Mouse (Mus musculus) heart, adult 18-20 months (tissue): ENCODE results near the gene Mrpl38. TPM values are rescaled to one million over a fixed set of nuclear protein-coding genes. Genes with fewer than 3 reads are reported as not detected.
"Not testable (repeated sequence)": the region's sequence is repeated elsewhere in the genome, so short reads cannot be mapped to it uniquely, and the experiment has no call there.

Source experiments
- DNase-seq, 2 experiments: peaks; one replicate each; pipeline ENCODE4 v3.0.0; 2021 to 2022; ENCODE audit warnings: mixed read lengths in 1 of 2
- total RNA-seq, 2 experiments: library from RNA; stranded (reverse); gene quantifications; 2 replicates each; pipeline ENCODE4 v1.2.3; 2021

Mrpl38 gene
- total RNA-seq, 2 experiments from 2014 or later: 56.8 to 66.1 TPM

- DNase-seq: no peak
These were observed 7.0 kb upstream of the Mrpl38 start for GRCm38 (mm10) chr11:116145481-116146293.

GRCm38 (mm10) chr11:116143468-116143867 lies 4.8 kb upstream of the Mrpl38 start:
- DNase-seq: no peak

- no peak for DNase-seq
These were observed 3.7 kb upstream of the Mrpl38 start for GRCm38 (mm10) chr11:116142211-116142991.

DNA sequence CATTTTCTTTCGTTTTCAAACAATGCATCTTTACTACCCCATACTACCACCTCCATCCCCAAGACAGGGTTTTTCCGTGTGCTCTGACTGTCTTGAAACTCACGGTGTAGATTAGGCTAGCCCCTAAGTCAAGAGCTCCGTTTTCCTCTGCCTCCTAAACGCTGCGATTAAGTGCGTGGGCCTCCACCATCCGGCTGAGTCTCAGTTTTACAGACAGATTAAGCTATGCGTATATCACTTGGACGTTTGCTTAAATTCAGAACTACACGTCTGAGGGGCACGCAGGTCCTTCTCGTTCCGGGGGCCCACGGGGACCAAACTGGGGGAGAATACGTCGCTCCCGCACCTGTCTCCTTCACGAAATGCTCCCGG lies 586 bp downstream of the Mrpl38 start:
- no peak for DNase-seq

- DNase-seq: no peak
These were observed 4.5 kb downstream of the Mrpl38 start for GRCm38 (mm10) chr11:116134171-116134570.

DNA sequence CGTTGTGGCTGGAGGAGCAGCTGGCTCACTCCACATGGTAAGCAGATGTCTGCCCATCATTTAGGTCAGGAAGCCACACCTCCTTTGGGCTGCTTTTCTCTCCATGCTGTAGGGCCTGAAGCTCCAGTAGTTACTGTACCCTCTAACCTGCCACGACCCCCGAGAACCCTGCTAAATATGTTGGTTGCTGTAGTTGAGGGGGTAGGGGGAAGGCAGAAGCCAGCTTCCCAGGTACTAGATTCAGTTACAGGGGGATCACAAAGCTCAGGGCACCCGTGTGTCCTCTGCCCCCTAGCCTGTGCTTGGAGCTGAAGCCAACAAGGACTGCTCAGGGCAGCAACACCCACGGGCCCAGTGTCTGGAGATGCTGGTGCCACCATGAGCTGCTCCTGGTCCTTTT lies 5.2 kb downstream of the Mrpl38 start:
- no peak for DNase-seq

GRCm38 (mm10) chr11:116132366-116133333 lies 6.0 kb downstream of the Mrpl38 start:
- peak; percentile 37 to 52 for DNase-seq

GRCm38 (mm10) chr11:116131349-116132170 lies 7.1 kb downstream of the Mrpl38 start:
- DNase-seq: peak in 1 of 2 experiments; percentile 24

DNA sequence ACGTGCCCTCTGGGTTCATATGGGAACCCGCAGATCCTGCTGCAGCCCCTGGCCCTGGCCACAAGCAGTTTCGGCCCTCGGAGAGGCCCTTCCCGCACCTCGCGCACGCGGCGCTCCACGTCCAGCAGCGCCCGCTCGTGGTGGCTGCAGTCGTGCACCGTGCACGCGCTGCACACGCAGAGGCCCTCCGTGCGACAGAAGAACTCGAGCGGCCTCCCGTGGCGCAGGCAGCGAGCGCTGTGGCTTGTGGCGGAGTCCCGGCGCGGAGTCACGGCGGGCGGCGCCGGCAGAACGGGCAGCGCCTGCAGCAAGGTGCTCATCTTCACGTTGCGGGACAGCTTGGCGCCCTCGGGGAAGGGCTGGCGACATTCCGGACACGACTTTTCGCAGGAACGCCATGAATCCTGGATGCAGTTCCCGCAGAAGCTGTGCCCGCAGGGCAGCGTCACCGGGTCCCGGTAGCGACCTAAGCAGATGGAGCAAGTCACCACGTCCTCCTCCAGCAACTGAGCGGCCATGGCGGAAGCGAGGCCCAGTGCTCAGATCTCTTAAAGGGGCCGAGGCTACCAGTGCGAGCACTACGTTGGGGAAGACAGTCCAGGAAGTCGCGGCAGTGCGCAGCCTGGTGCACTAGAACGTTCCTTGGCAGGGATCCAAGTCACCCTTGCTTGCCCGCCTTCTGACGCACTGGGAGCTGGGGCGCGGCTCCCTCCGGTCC lies 8.0 kb downstream of the Mrpl38 start, which contains the start of gene Trim65:
Gene Trim65, minus strand, starts transcription at position 641 of the 718 bp plus-strand sequence.
- DNase-seq: peak; percentile 93 to 95

DNA sequence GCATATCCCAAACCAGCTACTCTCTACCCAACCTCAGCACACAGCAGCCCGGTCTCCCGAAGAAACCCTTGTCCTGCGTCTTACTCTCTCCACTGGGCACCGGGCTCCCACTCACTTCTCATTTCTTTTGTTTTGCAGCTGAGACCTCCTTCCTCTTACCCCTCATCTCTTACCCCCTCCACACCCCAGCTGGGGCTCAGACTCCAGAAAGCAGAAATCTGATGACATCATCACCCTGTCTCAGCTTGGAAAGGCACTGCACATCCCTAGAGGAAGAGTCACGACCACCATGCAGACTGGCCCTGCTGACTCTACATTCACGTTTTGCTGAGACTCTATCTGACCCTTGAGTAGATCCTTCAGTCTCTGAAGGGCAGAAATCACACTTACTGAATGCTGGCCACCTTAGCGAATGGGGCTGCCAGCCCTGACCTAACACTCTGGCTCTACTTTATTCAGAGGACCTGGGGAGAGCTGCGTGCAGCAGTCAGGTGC lies 8.6 kb downstream of the Mrpl38 start:
- DNase-seq: peak in 1 of 2 experiments; percentile 48

DNA sequence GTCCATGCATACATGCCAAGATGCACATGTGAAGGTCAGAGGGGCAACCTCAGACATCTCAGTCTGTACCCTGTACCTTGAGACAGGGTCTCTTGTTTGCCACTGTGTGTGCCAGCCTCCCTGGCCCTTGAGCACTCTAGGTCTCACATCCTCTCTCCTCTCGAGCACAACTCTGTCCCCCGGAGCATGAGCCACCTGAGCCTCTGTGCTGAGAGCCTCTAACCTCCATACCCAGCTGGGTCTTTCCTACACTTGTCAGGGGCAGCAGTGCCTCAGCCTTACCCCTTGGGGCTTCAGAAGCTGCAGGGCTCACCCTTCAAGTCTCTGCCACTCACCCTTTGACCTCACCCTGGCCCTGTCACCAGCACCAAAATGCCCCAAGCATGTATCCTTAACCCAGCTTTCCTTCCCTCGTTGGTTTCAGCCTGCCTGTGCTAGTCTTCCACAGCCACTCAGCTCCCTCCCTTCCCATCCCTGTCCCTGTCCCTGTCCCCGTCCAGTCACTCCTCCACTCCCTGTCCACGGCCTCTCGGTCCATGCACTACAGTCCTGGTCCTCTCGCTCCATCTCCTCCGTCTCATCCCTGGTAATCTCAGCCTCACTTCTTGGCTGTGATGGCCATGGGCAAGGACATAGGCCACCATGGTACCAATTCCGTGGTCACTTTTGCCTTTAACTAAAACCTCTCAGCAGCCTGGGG lies 9.4 kb downstream of the Mrpl38 start:
- DNase-seq: peak in 1 of 2 experiments; percentile 24

- DNase-seq: peak in 1 of 2 experiments; percentile 36
These were observed 10.7 kb downstream of the Mrpl38 start for GRCm38 (mm10) chr11:116127986-116128385.

GRCm38 (mm10) chr11:116127156-116127980 lies 11.3 kb downstream of the Mrpl38 start, which contains the start of gene Trim47:
Gene Trim47 (minus strand): TSS chr11:116127210.
- peak; percentile 82 to 83 for DNase-seq

GRCm38 (mm10) chr11:116126261-116126660 lies 12.4 kb downstream of the Mrpl38 start:
- DNase-seq: no peak

DNA sequence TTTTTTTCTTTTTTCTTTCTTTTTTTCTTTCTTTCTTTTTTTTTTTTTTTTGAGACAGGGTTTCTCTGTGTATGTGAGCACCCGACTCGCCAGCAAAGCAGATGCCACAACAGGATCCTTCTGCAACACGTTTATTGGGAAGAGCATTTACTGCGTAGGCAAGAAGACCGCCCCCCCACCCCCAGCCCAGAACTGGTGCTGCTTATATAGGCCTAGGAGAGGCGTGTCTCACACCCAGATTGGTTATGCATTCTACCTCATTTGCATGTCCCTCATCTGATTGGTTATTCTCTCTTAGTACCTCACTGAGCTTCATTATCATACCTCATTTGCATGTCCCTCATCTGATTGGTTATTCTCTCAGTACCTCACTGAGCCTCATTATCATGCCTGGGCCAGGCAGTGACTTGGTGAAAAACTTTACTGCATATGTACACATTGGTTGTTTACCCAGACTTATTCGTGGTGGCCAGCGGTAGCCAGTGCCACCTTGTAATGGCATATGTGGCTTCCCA lies 16.9 kb downstream of the Mrpl38 start:
- not testable (repeated sequence) for DNase-seq

DNA sequence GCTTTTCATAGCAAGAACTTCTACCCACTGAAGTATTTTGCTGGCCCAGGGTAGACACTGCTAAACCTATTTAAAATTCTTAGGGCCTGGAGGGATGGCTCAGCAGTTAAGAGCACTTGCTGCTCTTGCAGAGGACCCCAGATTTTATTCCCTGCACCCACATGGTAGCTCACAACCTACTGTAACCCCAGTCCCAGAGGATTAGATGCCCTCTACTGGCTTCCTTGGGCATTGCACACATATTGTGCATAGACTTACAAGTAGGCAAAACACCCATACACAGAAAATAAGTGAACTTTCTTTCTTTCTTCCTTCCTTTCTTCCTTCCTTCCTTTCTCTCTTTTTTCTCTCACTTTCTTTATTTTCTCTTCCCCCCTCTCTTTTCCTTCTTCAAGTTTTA lies 20.8 kb downstream of the Mrpl38 start:
- no peak for DNase-seq

DNA sequence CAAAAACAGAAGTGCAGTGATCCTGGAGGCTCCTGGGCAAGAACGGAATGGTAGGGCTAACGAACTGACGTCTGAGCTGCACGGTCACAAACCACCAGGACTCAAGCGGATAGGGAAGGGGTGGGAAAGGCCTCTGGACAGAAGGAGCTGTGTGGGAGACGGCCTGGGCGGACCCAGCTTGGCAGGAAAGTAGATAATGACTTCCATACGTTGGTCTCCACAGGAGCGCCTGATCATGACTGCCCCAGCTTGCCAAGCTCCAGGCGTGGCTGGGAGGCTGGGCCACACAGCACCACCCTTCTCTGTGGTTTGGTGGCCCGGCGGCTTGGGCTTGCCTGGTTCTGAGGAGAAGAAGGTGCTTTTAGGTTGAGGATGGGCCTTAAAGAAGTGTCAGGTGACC lies 21.4 kb downstream of the Mrpl38 start:
- DNase-seq: no peak

GRCm38 (mm10) chr11:116111611-116112203 lies 27.0 kb downstream of the Mrpl38 start:
- no peak for DNase-seq
